Mouse (Mus musculus): ENCODE results near the gene S100a13. TPM values are rescaled to one million over a fixed set of nuclear protein-coding genes. Genes with fewer than 3 reads are reported as not detected.

Gene S100a13
- polyA plus RNA-seq, 1 experiment from 2014 or later: 159 TPM

DNA sequence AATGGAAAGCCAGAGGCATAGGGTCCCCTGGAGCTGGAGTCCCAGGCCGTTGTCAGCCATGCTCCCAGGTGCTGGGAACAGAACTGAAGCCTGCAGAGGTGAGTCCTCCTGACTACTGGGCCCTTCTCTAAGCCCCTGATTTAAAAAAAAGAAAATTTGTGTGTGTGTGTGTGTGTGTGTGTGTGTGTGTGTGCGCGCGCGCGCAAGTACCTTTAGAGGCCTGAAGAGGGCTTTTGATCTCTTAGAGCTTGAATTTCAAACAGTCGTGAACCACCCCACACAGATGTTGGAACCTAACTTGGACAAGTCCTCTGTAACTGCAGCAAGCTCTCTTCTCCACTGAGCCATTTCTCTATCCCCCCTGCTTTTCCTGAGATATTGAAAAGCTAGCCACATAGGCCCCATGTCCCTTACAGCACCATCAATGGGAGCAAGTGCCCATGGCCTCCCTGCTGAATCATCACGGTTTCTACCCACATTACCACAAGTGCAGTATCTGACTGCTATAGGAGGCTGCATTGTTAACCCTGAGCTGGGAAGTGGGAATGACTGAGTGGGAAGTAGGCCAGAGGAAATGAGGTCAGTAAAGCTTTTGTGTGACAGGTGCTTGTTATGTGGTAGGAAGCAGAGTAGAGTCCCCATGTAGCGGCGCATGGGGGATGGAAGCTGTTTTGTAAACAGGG lies 46.5 kb upstream of the S100a13 start:
- Histone ChIP-seq H3K4me1 (ENCODE audit: insufficient read depth, low read depth, low read length) (no peaks in the 10 kb centered on the region; the same call in 1 of the 2 replicates), H3K27ac (ENCODE audit: low read length) (no peak overlapping the region), H3K4me2 (replicated peaks; ENCODE audit: low read depth, low read length) (no peak overlapping the region), H3K4me3 (ENCODE audit: low read depth, low read length) (no peak overlapping the region), H3K36me3 (ENCODE audit: insufficient read depth, low read length) (no peaks in the 10 kb centered on the region), H3K9ac (replicated peaks; ENCODE audit: low read depth) (no peak overlapping the region), H3K9me3 (ENCODE audit: low read length) (no peaks in the 10 kb centered on the region), H3K27me3 (replicated peaks; ENCODE audit: insufficient read depth, low read length) (no peaks in the 10 kb centered on the region)
- ATAC-seq (no peak), DNase-seq (ENCODE audit: low spot score) (no peak)
- WGBS: 85% methylated on average over 10 of the region's 10 CpGs
- TF ChIP-seq EP300 (IDR thresholded peaks at IDR 0.05): no peak
- no peak for TF ChIP-seq CTCF (IDR thresholded peaks at IDR 0.05)

- DNase-seq (ENCODE audit: low spot score): peak; percentile 64
- 24% methylated on average over 3 of the region's 3 CpGs for WGBS
Measured at GRCm38 (mm10) chr3:90472213-90472612, 42.0 kb upstream of the S100a13 start.

GRCm38 (mm10) chr3:90475151-90475830 lies 38.9 kb upstream of the S100a13 start:
- no peaks in the 10 kb centered on the region for H3K27me3 ChIP-seq (replicated peaks; ENCODE audit: insufficient read depth, low read length)
- WGBS: 38% methylated on average over 15 of the region's 16 CpGs
- DNase-seq (ENCODE audit: low spot score) (no peak), ATAC-seq (no peak)
- TF ChIP-seq EP300 (IDR thresholded peaks at IDR 0.05) (no peak), CTCF (IDR thresholded peaks at IDR 0.05) (no peak)
- no peaks in the 10 kb centered on the region for H3K36me3 ChIP-seq (ENCODE audit: insufficient read depth, low read length)
- no peaks in the 10 kb centered on the region; the same call in 1 of the 2 replicates for H3K4me1 ChIP-seq (ENCODE audit: insufficient read depth, low read depth, low read length)
- H3K4me2 ChIP-seq (replicated peaks; ENCODE audit: low read depth, low read length): peak overlapping the region; percentile 35; the same call in 1 of the 2 replicates
- H3K9ac ChIP-seq (replicated peaks; ENCODE audit: low read depth): no peak overlapping the region
- H3K27ac ChIP-seq (ENCODE audit: low read length): no peak overlapping the region
- no peak overlapping the region for H3K4me3 ChIP-seq (ENCODE audit: low read depth, low read length)
- H3K9me3 ChIP-seq (ENCODE audit: low read length): no peaks in the 10 kb centered on the region

More at GRCm38 (mm10) chr3:90472213-90472612, 42.0 kb upstream of the S100a13 start:
- Histone ChIP-seq H3K27ac (ENCODE audit: low read length) (no peak overlapping the region), H3K27me3 (replicated peaks; ENCODE audit: insufficient read depth, low read length) (no peaks in the 10 kb centered on the region), H3K4me1 (ENCODE audit: insufficient read depth, low read depth, low read length) (no peaks in the 10 kb centered on the region; the same call in 1 of the 2 replicates), H3K9ac (replicated peaks; ENCODE audit: low read depth) (no peak overlapping the region), H3K4me2 (replicated peaks; ENCODE audit: low read depth, low read length) (no peak overlapping the region), H3K4me3 (ENCODE audit: low read depth, low read length) (no peak overlapping the region), H3K9me3 (ENCODE audit: low read length) (no peaks in the 10 kb centered on the region), H3K36me3 (ENCODE audit: insufficient read depth, low read length) (no peaks in the 10 kb centered on the region)
- no peak for ATAC-seq
- TF ChIP-seq CTCF (IDR thresholded peaks at IDR 0.05) (peak; percentile 74), EP300 (IDR thresholded peaks at IDR 0.05) (no peak)

- peak within 1 kb of the TSS; percentile 85 for H3K9ac ChIP-seq (replicated peaks; ENCODE audit: low read depth)
- no peaks in the 10 kb centered on the region; the same call in 1 of the 2 replicates for H3K4me1 ChIP-seq (ENCODE audit: insufficient read depth, low read depth, low read length)
- H3K9me3 ChIP-seq (ENCODE audit: low read length): no peaks in the 10 kb centered on the region
- H3K27me3 ChIP-seq (replicated peaks; ENCODE audit: insufficient read depth, low read length): no peaks in the 10 kb centered on the region
- DNase-seq (ENCODE audit: low spot score): peak; percentile 99
- peak within 1 kb of the TSS; percentile 67 for H3K4me2 ChIP-seq (replicated peaks; ENCODE audit: low read depth, low read length)
- no peaks in the 10 kb centered on the region for H3K36me3 ChIP-seq (ENCODE audit: insufficient read depth, low read length)
- under 1% methylated on average over 45 of the region's 45 CpGs for WGBS
- H3K4me3 ChIP-seq (ENCODE audit: low read depth, low read length): peak within 1 kb of the TSS; percentile 86
- peak; percentile 99 for ATAC-seq
- H3K27ac ChIP-seq (ENCODE audit: low read length): peak within 1 kb of the TSS; percentile 93
- peak; percentile 82 for TF ChIP-seq EP300 (IDR thresholded peaks at IDR 0.05)
- peak; percentile 79 for TF ChIP-seq CTCF (IDR thresholded peaks at IDR 0.05)
Measured at GRCm38 (mm10) chr3:90475831-90476611, 38.2 kb upstream of the S100a13 start, which contains the start of gene Ilf2. Gene Ilf2, plus strand, starts transcription at chr3:90476126.

GRCm38 (mm10) chr3:90486998-90487397 lies 27.2 kb upstream of the S100a13 start:
- DNase-seq (ENCODE audit: low spot score) (peak; percentile 55), ATAC-seq (no peak)
- H3K4me2 ChIP-seq (replicated peaks; ENCODE audit: low read depth, low read length): no peak overlapping the region
- no peaks in the 10 kb centered on the region for H3K9me3 ChIP-seq (ENCODE audit: low read length)
- peaks cover 11% of the 10 kb centered on the region; the same call in 1 of the 2 replicates for H3K36me3 ChIP-seq (ENCODE audit: insufficient read depth, low read length)
- no peak for TF ChIP-seq EP300 (IDR thresholded peaks at IDR 0.05)
- no peak for TF ChIP-seq CTCF (IDR thresholded peaks at IDR 0.05)
- no peak overlapping the region for H3K4me3 ChIP-seq (ENCODE audit: low read depth, low read length)
- no peak overlapping the region for H3K9ac ChIP-seq (replicated peaks; ENCODE audit: low read depth)
- 0 out of 2 replicates have a peak, but pooled peaks cover 4% of the 10 kb centered on the region for H3K4me1 ChIP-seq (ENCODE audit: insufficient read depth, low read depth, low read length)
- 53% methylated on average over 5 of the region's 5 CpGs for WGBS
- no peaks in the 10 kb centered on the region for H3K27me3 ChIP-seq (replicated peaks; ENCODE audit: insufficient read depth, low read length)
- H3K27ac ChIP-seq (ENCODE audit: low read length): 0 out of 2 replicates have a peak overlapping the region, but pooled peaks have one; percentile 14

- Histone ChIP-seq H3K27ac (ENCODE audit: low read length) (no peak overlapping the region), H3K9ac (replicated peaks; ENCODE audit: low read depth) (no peak overlapping the region), H3K9me3 (ENCODE audit: low read length) (no peaks in the 10 kb centered on the region), H3K36me3 (ENCODE audit: insufficient read depth, low read length) (peaks cover 11% of the 10 kb centered on the region; the same call in 1 of the 2 replicates), H3K4me3 (ENCODE audit: low read depth, low read length) (no peak overlapping the region), H3K27me3 (replicated peaks; ENCODE audit: insufficient read depth, low read length) (no peaks in the 10 kb centered on the region), H3K4me1 (ENCODE audit: insufficient read depth, low read depth, low read length) (0 out of 2 replicates have a peak, but pooled peaks cover 4% of the 10 kb centered on the region), H3K4me2 (replicated peaks; ENCODE audit: low read depth, low read length) (no peak overlapping the region)
- no peak for ATAC-seq
- no peak for TF ChIP-seq CTCF (IDR thresholded peaks at IDR 0.05)
- TF ChIP-seq EP300 (IDR thresholded peaks at IDR 0.05): no peak
- DNase-seq (ENCODE audit: low spot score): no peak
- 72% methylated on average over 6 of the region's 6 CpGs for WGBS
Measured at GRCm38 (mm10) chr3:90488576-90488975, 25.7 kb upstream of the S100a13 start.

All from lung, postnatal 0 days (tissue).